19 mouse cellular contexts compared by ENCODE assay signal in the genomic region with DNA sequence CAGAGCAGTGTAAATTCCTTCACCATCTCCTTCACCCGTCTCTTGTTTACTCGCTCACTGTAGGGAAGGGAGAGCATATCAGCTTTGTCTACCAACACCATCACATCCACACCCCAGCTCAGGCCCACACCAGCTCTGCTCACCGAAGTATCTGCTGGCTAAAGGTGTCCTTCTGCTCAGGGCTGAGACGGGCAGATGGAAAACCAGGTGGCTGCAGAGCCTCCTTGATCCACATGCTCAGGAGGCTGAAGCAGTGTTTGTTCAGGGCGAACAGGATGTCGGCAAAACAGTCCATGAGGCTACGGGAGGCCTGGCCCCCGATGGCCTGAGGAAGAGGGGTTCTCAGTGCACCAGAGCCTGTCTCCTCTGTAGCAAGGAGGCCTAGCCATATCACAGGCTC. TPM values are rescaled to one million over a fixed set of nuclear protein-coding genes. Genes with fewer than 3 reads are reported as not detected.
"Had no signal": no experiment of that assay in that cellular context is flagged by ENCODE, and none has a peak within 500 bp of the region (broad histone marks: within the 10 kb centered on the region; RNA-seq: fewer than 3 reads in every experiment).

No protein-coding gene starts in this region.

- DNase-seq: lung, adult 2 months; lung, postnatal 14 days; lung, postnatal 36 days; right cerebral cortex, postnatal 14 days; thymus, adult 2 months; thymus, postnatal 25 days; thymus, postnatal 4 days had no signal

- H3K27me3 ChIP-seq: lung, embryonic 15.5 days; megakaryocyte, embryonic 14.5 days; midbrain, embryonic 13.5 days; midbrain, embryonic 15.5 days; neural tube, embryonic 12.5 days; stomach, embryonic 15.5 days had no signal

- H3K4me3 ChIP-seq: lung, embryonic 15.5 days; megakaryocyte, embryonic 14.5 days; midbrain, embryonic 13.5 days; midbrain, embryonic 15.5 days; neural tube, embryonic 12.5 days; stomach, embryonic 15.5 days had no signal

- ATAC-seq: lung, postnatal 0 days; midbrain, embryonic 13.5 days; midbrain, embryonic 15.5 days had no signal

- H3K27ac ChIP-seq: lung, embryonic 15.5 days; macrophage; midbrain, embryonic 13.5 days; midbrain, embryonic 15.5 days; neural tube, embryonic 12.5 days; stomach, embryonic 15.5 days; stomach, postnatal 0 days had no signal

RNA-seq across cellular contexts. Expression of a gene that starts 11.3 kb away (rescaled TPM):
- total RNA-seq: monocyte, adult 5-6 weeks; neutrophil, adult 5-6 weeks had no signal

RNA-seq across cellular contexts. Expression of a gene that starts 22.2 kb away (rescaled TPM):
- total RNA-seq: megakaryocyte progenitor cell, adult 5-6 weeks; monocyte, adult 5-6 weeks; neutrophil, adult 5-6 weeks had no signal
- polyA plus RNA-seq: macrophage had no signal
